Mouse (Mus musculus) ES-Bruce4 (cell line): ENCODE results near the gene Agtrap. TPM values are rescaled to one million over a fixed set of nuclear protein-coding genes. Genes with fewer than 3 reads are reported as not detected.
A peak's percentile ranks its signal among the peaks of the same experiment; 100 is the strongest.
"Not testable (repeated sequence)": the region's sequence is repeated elsewhere in the genome, so short reads cannot be mapped to it uniquely, and the experiment has no call there.

Experiments
- H3K27ac ChIP-seq: 2 replicates; pipeline ENCODE4 v1.5.1; 2012; ENCODE audit warnings: low read length, inconsistent platforms; ENCODE audit not compliant: insufficient read depth
- H3K27me3 ChIP-seq: 2 replicates; pipeline ENCODE4 v1.6.1; 2012; ENCODE audit warnings: mild to moderate bottlenecking, low read length, inconsistent platforms; ENCODE audit not compliant: control insufficient read depth, poor library complexity, insufficient read depth, severe bottlenecking
- H3K36me3 ChIP-seq: 2 replicates; pipeline ENCODE4 v1.6.1; 2012; ENCODE audit warnings: inconsistent platforms, mild to moderate bottlenecking, low read length, moderate library complexity; ENCODE audit not compliant: control insufficient read depth, poor library complexity, insufficient read depth, severe bottlenecking
- H3K4me1 ChIP-seq: one replicate; pipeline ENCODE4 v1.8.1; 2011; ENCODE audit warnings: low read length; ENCODE audit not compliant: control insufficient read depth, insufficient read depth
- H3K4me3 ChIP-seq: 2 replicates; pipeline ENCODE4 v1.5.1; 2011; ENCODE audit warnings: low read depth, mild to moderate bottlenecking, low read length
- H3K9ac ChIP-seq: 2 replicates; pipeline ENCODE4 v1.6.1; 2012; ENCODE audit warnings: low read depth, mild to moderate bottlenecking, inconsistent platforms; ENCODE audit not compliant: poor library complexity, severe bottlenecking
- H3K9me3 ChIP-seq: replicated peaks from 2 replicates; pipeline ENCODE4 v1.6.1; 2012; ENCODE audit warnings: mild to moderate bottlenecking, low read length, inconsistent platforms; ENCODE audit not compliant: control insufficient read depth, poor library complexity, insufficient read depth, severe bottlenecking
- CTCF ChIP-seq: IDR thresholded peaks from one replicate; pipeline ENCODE4 v1.8.1; 2011; ENCODE audit warnings: low read depth, low read length
- EP300 ChIP-seq: IDR thresholded peaks from 2 replicates; pipeline ENCODE4 v1.6.1; 2011; ENCODE audit warnings: low read depth, low read length; ENCODE audit not compliant: insufficient read depth
- POLR2A ChIP-seq: IDR thresholded peaks from one replicate; pipeline ENCODE4 v1.8.1; 2011; ENCODE audit warnings: low read length; ENCODE audit not compliant: insufficient read depth
- polyA plus RNA-seq: library from polyadenylated mRNA; stranded (reverse); fragments of >200 nt; gene quantifications from 2 replicates; pipeline ENCODE4 v1.2.4, GENCODE M21; 2011; ENCODE audit warnings: low read depth; ENCODE audit not compliant: missing spikeins, insufficient read depth, insufficient read length

Gene Agtrap
- polyA plus RNA-seq, 1 experiment = 48.2 TPM

DNA sequence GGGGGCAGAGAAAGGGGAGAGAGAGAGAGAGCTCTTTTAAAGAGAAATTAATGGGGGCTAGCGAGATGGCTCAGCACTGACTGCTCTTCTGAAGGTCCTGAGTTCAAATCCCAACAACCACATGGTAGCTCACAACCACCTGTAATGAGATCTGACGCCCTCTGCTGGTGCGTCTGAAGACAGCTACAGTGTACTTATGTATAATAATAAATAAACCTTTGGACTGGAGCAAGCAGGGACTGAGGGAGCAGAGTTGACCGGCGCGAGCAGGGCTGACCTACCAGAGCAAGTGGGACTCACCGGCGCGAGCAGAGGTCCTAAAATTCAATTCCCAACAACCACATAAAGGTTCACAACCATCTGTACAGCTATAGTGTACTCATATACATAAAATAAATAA lies 31.7 kb upstream of the Agtrap start:
- not testable (repeated sequence) for H3K36me3 ChIP-seq, H3K27me3 ChIP-seq, H3K9ac ChIP-seq, H3K9me3 ChIP-seq, H3K4me3 ChIP-seq, H3K4me1 ChIP-seq, H3K27ac ChIP-seq
- TF ChIP-seq CTCF = peak; percentile 4

DNA sequence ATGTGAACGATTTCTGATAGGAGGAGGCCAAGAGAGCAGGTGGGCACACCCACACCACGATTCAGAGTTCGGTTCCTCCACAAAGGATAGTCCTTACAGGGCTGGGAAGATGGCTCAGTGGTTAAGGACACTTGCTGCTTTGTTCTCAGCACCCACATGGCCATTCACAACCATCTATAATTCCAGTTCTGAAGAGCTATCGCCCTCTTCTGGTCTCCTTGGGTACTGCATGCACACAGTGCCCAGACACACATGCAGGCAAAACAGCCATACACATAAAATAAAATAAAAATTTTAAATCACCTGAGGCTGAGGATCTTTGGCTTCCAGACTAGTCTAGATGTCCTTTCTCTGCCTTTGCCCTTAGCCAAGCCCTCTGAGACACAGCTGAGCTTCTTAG lies 29.6 kb upstream of the Agtrap start:
- H3K27ac ChIP-seq = no peak overlapping the region
- no peaks in the 10 kb centered on the region for H3K4me1 ChIP-seq
- H3K36me3 ChIP-seq = no peaks in the 10 kb centered on the region
- H3K27me3 ChIP-seq = no peaks in the 10 kb centered on the region
- TF ChIP-seq CTCF (peak; percentile 30), EP300 (no peak)
- H3K4me3 ChIP-seq = no peak overlapping the region
- no peak overlapping the region for H3K9ac ChIP-seq
- H3K9me3 ChIP-seq = no peaks in the 10 kb centered on the region

- H3K4me3 ChIP-seq = no peak overlapping the region
- no peaks in the 10 kb centered on the region for H3K36me3 ChIP-seq
Observed at GRCm38 (mm10) chr4:148116657-148117056, 28.8 kb upstream of the Agtrap start.

GRCm38 (mm10) chr4:148115467-148115866 lies 27.6 kb upstream of the Agtrap start:
- Histone ChIP-seq H3K27me3 (no peaks in the 10 kb centered on the region), H3K4me3 (no peak overlapping the region), H3K27ac (no peak overlapping the region), H3K9me3 (no peaks in the 10 kb centered on the region), H3K36me3 (no peaks in the 10 kb centered on the region), H3K4me1 (no peaks in the 10 kb centered on the region), H3K9ac (0 out of 2 replicates have a peak overlapping the region, but pooled peaks have one; percentile 3)
- TF ChIP-seq CTCF = peak; percentile 29
- no peak for TF ChIP-seq POLR2A

More at GRCm38 (mm10) chr4:148116657-148117056, 28.8 kb upstream of the Agtrap start:
- Histone ChIP-seq H3K9me3 (no peaks in the 10 kb centered on the region), H3K9ac (no peak overlapping the region), H3K27me3 (no peaks in the 10 kb centered on the region), H3K4me1 (no peaks in the 10 kb centered on the region), H3K27ac (no peak overlapping the region)
- TF ChIP-seq POLR2A (no peak), CTCF (peak; percentile 71), EP300 (no peak)

DNA sequence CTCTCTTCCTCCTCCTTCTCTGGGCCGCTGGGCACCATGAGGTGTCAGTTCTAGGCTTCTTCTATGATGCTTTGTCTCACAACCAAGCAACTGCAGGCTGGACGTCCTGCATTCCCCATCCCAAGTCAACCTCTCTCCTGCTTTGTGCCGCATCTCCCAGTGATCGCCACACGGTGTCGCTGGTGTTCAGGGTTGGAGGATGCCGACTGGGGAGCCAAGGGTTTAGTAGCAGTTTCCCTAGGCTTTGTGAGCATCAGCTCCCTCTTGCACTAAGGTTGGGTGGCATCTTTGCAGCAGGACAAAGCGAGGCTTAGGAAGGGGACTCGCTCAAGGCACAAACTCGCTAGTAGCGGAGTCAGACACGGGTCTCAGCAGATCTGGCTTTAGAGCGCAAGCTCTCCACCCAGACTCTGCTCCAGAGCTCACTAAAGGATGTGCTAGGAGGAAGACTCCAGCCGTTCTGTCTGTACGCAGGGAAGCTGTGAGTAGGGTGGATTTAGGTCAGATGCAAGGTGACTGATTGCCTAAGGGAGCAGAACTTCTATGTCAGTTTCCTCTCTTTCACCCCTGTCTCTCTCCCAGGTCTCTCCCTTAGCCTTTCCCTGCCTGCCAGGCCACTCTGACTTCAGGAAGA lies 27.0 kb upstream of the Agtrap start:
- H3K36me3 ChIP-seq = no peaks in the 10 kb centered on the region
- H3K4me3 ChIP-seq = no peak overlapping the region
- no peaks in the 10 kb centered on the region for H3K27me3 ChIP-seq
- H3K9me3 ChIP-seq = no peaks in the 10 kb centered on the region
- TF ChIP-seq POLR2A = no peak
- TF ChIP-seq EP300 = 0 out of 2 replicates have a peak, but pooled peaks have one; percentile 25
- TF ChIP-seq CTCF = peak; percentile 97
- H3K9ac ChIP-seq = no peak overlapping the region
- H3K4me1 ChIP-seq = no peaks in the 10 kb centered on the region
- H3K27ac ChIP-seq = no peak overlapping the region

GRCm38 (mm10) chr4:148112519-148112918 lies 24.7 kb upstream of the Agtrap start:
- Histone ChIP-seq H3K27me3 (no peaks in the 10 kb centered on the region), H3K27ac (no peak overlapping the region), H3K9ac (no peak overlapping the region), H3K4me3 (no peak overlapping the region), H3K4me1 (peaks cover 4% of the 10 kb centered on the region), H3K36me3 (no peaks in the 10 kb centered on the region), H3K9me3 (no peaks in the 10 kb centered on the region)
- TF ChIP-seq EP300 (no peak), POLR2A (no peak), CTCF (no peak)
